Mouse (Mus musculus) limb, embryonic 14.5 days (tissue): ENCODE data around the gene Entr1. TPM values are rescaled to one million over a fixed set of nuclear protein-coding genes. Genes with fewer than 3 reads are reported as not detected.

Source experiments
- ATAC-seq: fragments of 200-750 bp; cut with Nextera tagmentation; 2 replicates; pipeline ENCODE4 v1.8.0; 2017; ENCODE audit warnings: low read depth, moderate number of reproducible peaks, moderate TSS enrichment; ENCODE audit not compliant: low FRiP score
- DNase-seq: peaks from one replicate; pipeline ENCODE4 v3.0.0-alpha.2; 2015; ENCODE audit warnings: low spot score
- H3K27ac ChIP-seq: fragments of 300-500 bp; sonication (generic); replicated peaks from 2 replicates; pipeline ENCODE4 v1.5.1; 2014; ENCODE audit warnings: low read depth, mild to moderate bottlenecking, low read length, moderate library complexity, mixed read lengths
- H3K27me3 ChIP-seq: fragments of 300-500 bp; sonication (generic); 2 replicates; pipeline ENCODE4 v1.6.1; 2014; ENCODE audit warnings: low read length, mixed read lengths; ENCODE audit not compliant: control insufficient read depth, insufficient read depth
- H3K36me3 ChIP-seq: fragments of 300-500 bp; sonication (generic); 2 replicates; pipeline ENCODE4 v1.6.1; 2014; ENCODE audit warnings: mild to moderate bottlenecking, low read length, moderate library complexity, mixed read lengths; ENCODE audit not compliant: control insufficient read depth, insufficient read depth
- H3K4me1 ChIP-seq: fragments of 300-500 bp; sonication (generic); 2 replicates; pipeline ENCODE4 v1.6.1; 2014; ENCODE audit warnings: antibody characterized with exemption, low read length, mixed read lengths; ENCODE audit not compliant: control insufficient read depth, insufficient read depth
- H3K4me2 ChIP-seq: fragments of 300-500 bp; sonication (generic); replicated peaks from 2 replicates; pipeline ENCODE4 v1.6.1; 2014; ENCODE audit warnings: low read depth, mild to moderate bottlenecking, low read length, moderate library complexity; ENCODE audit not compliant: severe bottlenecking
- H3K4me3 ChIP-seq: fragments of 300-500 bp; sonication (generic); replicated peaks from 2 replicates; pipeline ENCODE4 v1.5.1; 2014; ENCODE audit warnings: low read length
- H3K9ac ChIP-seq: fragments of 300-500 bp; sonication (generic); 2 replicates; pipeline ENCODE4 v1.6.1; 2014; ENCODE audit warnings: mild to moderate bottlenecking, low read depth, low read length, moderate library complexity; ENCODE audit not compliant: severe bottlenecking
- H3K9me3 ChIP-seq: fragments of 300-500 bp; sonication (generic); 2 replicates; pipeline ENCODE4 v1.6.1; 2016; ENCODE audit warnings: low read length; ENCODE audit not compliant: control insufficient read depth
- POLR2A ChIP-seq: fragments of 200-500 bp; IDR thresholded peaks from 2 replicates; pipeline ENCODE4 v1.8.0; 2012; ENCODE audit warnings: inconsistent platforms, mild to moderate bottlenecking, moderate library complexity, borderline replicate concordance; ENCODE audit not compliant: insufficient read depth, insufficient read length; ENCODE audit errors: extremely low read depth
- WGBS: fragments of 180-500 bp; shearing (Covaris S2); extraction: QIAGEN DNeasy Blood & Tissue Kit; methylation state at CpG from one replicate; pipeline ENCODE4 v1.1.7; 2014; 5-methylcytosine and 5-hydroxymethylcytosine counted together
- polyA plus RNA-seq, 2 experiments: library from polyadenylated mRNA; depleted of rRNA in 1 of 2; stranded (reverse) in 1 of 2; unstranded in 1 of 2; fragments of >200 nt; fragmentation: Nextera tagmentation in 1 of 2; extraction: Ambion mirVana in 1 of 2; gene quantifications; 2 replicates each; pipeline versions ENCODE4 v1.2.1 to v1.2.3; 2012 to 2014

Gene Entr1
- polyA plus RNA-seq, 2 experiments = 120 to 222 TPM

GRCm38 (mm10) chr2:26368572-26368971 is 20.5 kb downstream of the Entr1 start:
- H3K4me3 ChIP-seq = no peak overlapping the region
- ATAC-seq (no peak), DNase-seq (no peak)
- H3K27ac ChIP-seq = no peak overlapping the region
- H3K9me3 ChIP-seq = no peaks in the 10 kb centered on the region
- no peaks in the 10 kb centered on the region for H3K4me1 ChIP-seq
- no peak overlapping the region for H3K9ac ChIP-seq
- no peaks in the 10 kb centered on the region for H3K27me3 ChIP-seq
- H3K4me2 ChIP-seq = no peak overlapping the region
- no peak for TF ChIP-seq POLR2A
- H3K36me3 ChIP-seq = peaks cover 98% of the 10 kb centered on the region
- WGBS = 95% methylated on average over 1 of the region's 1 CpGs

GRCm38 (mm10) chr2:26367911-26368310 is 21.2 kb downstream of the Entr1 start:
- H3K27ac ChIP-seq = no peak overlapping the region
- no peaks in the 10 kb centered on the region for H3K27me3 ChIP-seq
- no peaks in the 10 kb centered on the region for H3K9me3 ChIP-seq
- DNase-seq (no peak), ATAC-seq (no peak)
- no peaks in the 10 kb centered on the region for H3K4me1 ChIP-seq
- H3K4me3 ChIP-seq = no peak overlapping the region
- H3K4me2 ChIP-seq = no peak overlapping the region
- H3K36me3 ChIP-seq = peaks cover 98% of the 10 kb centered on the region
- WGBS = 91% methylated on average over 6 of the region's 6 CpGs
- TF ChIP-seq POLR2A = no peak
- no peak overlapping the region for H3K9ac ChIP-seq

- peak; percentile 18 for DNase-seq
- H3K9me3 ChIP-seq = no peaks in the 10 kb centered on the region
- peaks cover 75% of the 10 kb centered on the region for H3K36me3 ChIP-seq
- H3K27ac ChIP-seq = 0 out of 2 replicates have a peak overlapping the region, but pooled peaks have one; percentile 8
- H3K9ac ChIP-seq = 0 out of 2 replicates have a peak overlapping the region, but pooled peaks have one; percentile 2
- no peak overlapping the region for H3K4me3 ChIP-seq
- no peak for TF ChIP-seq POLR2A
- H3K27me3 ChIP-seq = no peaks in the 10 kb centered on the region
- ATAC-seq = no peak
- H3K4me1 ChIP-seq = no peaks in the 10 kb centered on the region
- no peak overlapping the region for H3K4me2 ChIP-seq
- WGBS = 72% methylated on average over 10 of the region's 10 CpGs
Measured at GRCm38 (mm10) chr2:26364738-26365465, 24.2 kb downstream of the Entr1 start.

DNA sequence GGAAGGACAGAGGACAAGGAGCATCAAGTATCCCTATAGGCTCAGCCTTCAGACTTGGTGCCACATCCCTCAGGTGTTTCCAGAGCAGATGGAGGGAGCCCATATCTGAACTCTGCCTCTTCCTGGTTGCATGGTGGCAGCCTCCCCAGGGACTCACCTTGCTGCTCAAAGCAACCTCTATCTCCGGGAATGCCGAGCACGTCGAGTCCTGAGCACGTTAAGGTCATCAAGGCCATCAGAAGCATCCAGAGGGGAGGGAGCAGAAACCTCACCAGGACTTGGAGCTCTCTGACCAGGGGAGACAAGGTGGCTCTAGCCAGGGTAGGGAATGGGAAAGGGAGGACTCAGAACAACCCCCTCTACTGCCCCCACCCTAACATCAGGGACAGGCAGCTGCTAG is 25.6 kb downstream of the Entr1 start:
- no peak overlapping the region for H3K4me3 ChIP-seq
- 88% methylated on average over 5 of the region's 5 CpGs for WGBS
- H3K27ac ChIP-seq = no peak overlapping the region
- no peaks in the 10 kb centered on the region for H3K27me3 ChIP-seq
- no peak for ATAC-seq
- peaks cover 61% of the 10 kb centered on the region for H3K36me3 ChIP-seq
- H3K9me3 ChIP-seq = no peaks in the 10 kb centered on the region
- H3K9ac ChIP-seq = no peak overlapping the region
- no peak for TF ChIP-seq POLR2A
- H3K4me2 ChIP-seq = no peak overlapping the region
- no peak for DNase-seq
- H3K4me1 ChIP-seq = no peaks in the 10 kb centered on the region

DNA sequence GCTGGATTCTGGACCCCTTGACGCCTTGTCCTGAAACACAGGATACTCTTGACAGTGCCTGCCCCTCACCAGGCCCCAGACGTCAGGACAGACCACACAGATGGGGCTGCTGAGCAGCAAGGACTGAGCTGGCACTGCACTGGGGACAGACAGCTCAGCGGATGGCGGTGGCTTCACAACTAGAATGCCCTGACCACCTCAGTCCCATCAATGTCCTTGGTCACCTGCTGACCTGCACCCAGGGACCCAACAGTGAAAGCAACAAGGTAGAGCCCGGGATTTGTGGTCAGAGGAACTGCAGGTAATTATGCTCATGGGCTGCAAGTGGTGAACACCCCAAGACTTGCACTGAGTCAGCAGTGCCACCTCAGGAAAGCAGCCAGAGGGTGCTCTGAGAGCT is 26.1 kb downstream of the Entr1 start:
- TF ChIP-seq POLR2A = no peak
- 0 out of 2 replicates have a peak overlapping the region, but pooled peaks have one; percentile 25 for H3K9ac ChIP-seq
- WGBS = 77% methylated on average over 5 of the region's 5 CpGs
- no peaks in the 10 kb centered on the region for H3K9me3 ChIP-seq
- H3K27me3 ChIP-seq = no peaks in the 10 kb centered on the region
- H3K36me3 ChIP-seq = peaks cover 56% of the 10 kb centered on the region
- H3K4me3 ChIP-seq = no peak overlapping the region
- H3K27ac ChIP-seq = no peak overlapping the region
- no peaks in the 10 kb centered on the region for H3K4me1 ChIP-seq
- DNase-seq (no peak), ATAC-seq (no peak)
- no peak overlapping the region for H3K4me2 ChIP-seq
